Mouse (Mus musculus): ENCODE data around the gene Coq2.

The Coq2 gene

DNA sequence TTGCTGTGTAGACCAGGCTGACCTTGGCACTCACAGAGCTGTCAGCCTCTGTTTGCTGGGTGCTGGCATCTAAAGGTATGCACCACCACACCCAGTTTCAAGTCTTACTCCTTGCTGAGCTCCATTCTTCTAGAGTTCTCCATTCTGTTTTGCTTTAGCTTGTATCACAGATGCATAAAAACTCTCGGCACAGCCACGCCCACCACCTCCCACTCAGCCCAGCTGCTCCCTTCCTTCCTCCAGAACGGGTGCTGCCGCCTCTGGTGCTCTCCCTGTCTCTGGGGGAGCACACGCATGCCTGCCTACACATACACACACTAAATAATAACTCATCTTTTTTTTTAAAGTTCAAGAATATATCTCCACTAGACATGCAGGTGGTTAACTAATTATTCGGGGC, 16.5 kb downstream of the Coq2 start:
- DNase-seq (ENCODE audit: low spot score) = no peak

DNA sequence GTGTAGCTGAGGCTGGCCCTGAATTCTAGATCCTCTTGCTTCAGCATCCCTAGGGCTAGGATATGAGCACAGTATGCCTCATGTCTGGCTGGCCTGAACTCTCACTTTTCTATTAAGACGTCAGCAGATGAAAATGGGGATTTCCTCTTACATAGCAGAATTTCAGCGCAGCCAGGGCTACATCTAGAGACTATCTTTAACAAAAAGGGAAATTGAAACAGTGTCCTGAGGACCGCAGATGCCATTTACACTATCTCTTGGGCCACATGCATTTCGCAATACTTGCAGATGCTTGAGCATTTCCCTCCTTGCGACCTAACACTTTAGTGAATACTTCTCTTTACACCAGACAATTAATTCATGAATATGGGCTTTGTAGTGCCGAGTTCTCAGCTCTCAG, 18.6 kb downstream of the Coq2 start:
- no peak for DNase-seq (ENCODE audit: low spot score)

DNA sequence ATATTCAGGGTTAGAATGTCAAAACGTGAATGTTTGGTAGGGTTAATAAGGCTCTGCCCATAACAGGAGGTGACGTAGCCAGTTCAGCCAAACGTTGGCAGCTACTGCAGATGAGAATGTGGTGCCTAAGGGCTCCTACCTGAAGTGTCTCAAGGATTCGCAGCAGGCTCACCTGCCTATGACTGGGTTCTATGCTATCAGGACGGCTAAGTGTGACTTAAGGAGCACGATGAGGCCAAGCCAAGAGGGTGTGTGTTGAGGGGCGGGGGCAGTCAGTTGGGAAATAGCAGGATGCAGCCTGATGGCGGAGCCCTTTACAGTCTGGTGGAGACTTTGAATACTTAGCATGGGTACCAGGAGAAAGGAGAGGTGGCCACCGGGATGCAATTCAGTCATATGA, 22.6 kb downstream of the Coq2 start:
- DNase-seq (ENCODE audit: low spot score) = no peak

DNA sequence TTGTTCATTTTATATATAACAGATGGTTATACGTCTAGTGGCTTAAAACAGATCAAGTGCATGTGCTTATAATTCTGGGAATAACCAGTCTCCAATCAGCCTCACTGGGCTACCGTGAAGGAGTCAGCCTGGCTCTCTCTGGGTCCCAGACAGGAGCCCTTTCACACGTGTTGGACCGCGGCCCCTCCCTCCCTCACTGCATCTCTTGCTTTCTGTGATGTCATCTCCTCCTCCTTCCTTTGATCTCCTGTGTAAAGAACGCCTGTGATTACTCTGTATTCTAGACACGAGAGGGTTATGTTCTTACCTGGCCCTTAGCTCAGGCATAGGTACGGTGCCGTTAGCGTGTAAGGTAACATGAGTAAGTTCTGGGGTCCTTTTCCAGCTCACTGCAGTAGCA, 23.5 kb downstream of the Coq2 start:
- no peak for DNase-seq (ENCODE audit: low spot score)

DNA sequence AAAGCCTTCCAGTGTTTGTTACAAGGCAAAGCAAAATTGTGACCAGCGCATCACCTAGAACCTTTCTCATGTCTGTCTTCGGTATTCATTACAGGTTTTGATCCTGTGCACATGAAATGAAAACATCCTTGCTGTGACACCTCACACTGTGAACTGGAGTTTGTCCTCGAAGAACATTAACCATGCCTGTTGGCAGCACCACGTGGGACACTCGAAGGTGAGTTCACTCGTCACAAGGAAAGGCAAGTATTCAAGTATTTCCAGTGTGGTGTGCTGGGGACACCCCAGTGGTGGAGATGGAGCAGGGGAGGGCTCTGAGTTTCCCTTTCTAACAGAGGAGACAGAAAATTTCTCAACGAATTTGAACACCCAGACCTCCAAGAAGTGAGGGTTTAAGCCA, 24.0 kb downstream of the Coq2 start:
- no peak for DNase-seq (ENCODE audit: low spot score)

DNA sequence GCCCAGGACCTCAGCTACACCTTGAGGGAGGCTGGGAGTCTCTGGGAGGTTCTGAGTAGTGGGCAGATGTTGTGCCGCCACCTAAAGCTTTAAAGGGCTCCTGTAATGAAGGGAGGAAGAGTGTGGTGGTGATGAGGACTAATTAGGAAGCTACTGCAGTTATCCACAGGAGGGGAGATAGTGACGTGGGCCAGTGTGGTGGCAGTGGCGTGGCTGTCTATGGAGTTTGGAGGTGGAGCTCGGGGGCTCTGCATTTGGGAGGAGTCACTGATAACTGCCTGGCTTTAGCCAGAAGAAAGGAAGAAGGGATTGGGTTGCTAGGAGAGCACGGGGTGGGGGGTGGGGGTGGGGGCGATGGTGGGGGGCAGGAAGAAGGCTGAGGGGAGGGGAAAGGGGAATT, 26.4 kb downstream of the Coq2 start:
- DNase-seq (ENCODE audit: low spot score) = no peak

DNA sequence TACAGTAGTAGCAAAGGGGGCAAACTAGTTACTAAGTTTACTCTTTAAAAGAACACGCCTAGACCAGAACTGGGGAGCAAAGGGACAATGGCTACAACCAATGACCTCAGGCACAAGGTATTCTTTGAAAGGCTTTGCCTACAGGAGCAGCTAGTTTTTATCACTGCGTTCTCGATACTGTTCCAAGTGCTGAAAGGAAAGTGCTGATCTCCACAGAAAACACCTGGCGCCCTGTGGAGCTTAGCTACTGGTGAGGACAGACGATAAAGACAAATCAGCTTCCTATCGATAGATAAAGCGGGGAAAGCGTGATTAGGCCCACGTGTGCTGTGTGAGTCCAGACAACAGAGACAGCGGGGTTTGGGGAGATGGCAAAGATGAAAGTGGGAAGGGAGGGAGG, 26.9 kb downstream of the Coq2 start:
- no peak for DNase-seq (ENCODE audit: low spot score)

DNA sequence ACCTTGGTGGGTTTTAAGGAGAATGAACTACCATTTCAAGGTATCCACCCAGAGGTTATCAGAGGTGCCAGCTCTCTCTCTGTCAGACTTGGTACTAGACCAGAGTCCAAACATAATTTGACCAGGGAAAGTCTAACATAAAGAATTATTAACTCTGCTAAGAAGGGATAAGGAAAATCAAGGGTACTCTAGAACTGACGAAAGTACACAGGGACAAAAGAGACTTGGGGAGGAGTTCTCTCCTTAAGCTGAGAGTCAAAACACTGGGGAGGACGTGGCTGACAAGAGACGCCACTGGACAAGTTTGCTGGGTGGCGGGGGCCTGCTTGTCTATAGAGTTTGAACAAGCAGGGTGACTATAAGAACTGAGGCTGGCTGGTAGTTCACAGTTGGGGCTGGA, 28.4 kb downstream of the Coq2 start:
- DNase-seq (ENCODE audit: low spot score) = no peak

DNA sequence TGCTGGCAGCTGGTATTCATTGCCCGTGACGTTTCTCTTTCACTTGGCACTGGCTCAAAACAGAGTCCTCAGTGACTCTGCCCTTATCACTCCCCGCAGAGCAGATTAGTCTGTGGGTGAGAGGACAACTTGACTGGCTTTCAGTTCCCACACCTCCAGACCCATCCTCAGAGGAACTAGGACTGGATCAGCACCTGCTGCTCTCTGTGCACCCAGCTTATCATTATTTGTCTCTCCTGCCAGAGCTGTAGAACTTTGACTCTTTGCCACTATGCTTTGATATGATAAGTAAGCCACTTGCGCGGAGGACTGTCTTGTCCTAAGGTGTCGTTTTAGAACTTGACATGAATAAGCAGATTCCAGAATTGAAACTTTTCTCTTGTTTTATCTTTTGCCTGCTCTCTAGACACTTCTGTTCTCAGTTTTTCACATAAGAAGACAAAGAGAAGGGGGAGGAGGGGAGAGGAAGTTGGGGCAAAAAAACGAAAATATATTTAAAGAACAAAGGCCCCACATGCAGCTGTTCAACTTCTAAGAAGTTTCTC, 30.9 kb downstream of the Coq2 start:
- DNase-seq (ENCODE audit: low spot score) = no peak

DNA sequence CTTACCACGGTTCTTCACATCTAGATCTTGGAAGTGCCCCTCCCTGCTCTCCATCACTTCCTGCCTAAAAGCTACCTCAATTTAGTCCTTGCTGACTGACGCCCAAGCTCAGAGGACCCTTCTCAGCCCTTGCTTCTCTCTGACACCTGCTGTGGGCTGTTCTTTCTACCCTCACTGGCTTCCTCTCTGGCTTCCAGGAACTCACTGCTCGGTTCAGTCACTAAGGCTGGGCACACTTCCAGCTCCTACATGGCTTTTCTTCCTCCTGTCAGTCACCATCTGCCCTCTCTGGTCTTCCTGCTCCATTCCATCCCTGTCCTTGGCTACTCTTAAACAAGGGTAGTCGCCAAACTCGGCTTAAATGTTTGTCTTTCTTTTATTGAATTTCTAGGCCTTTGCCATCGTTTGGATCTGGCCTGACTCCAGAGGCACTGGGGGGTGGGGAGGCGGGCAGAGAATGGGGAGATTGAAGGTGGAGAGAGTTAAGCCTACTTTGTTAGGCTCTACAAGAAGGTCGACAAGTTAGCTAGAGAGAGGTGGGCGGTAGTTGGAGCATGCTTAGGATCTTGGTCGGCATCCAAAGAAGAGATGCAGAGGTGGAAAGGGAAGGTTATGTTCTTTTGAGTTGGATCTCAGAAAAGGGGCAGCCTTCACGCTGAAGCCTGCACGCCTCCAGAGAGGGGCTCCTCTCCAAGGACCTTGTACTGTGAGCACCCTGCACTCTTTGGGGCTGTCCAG, 31.5 kb downstream of the Coq2 start:
- DNase-seq (ENCODE audit: low spot score) = no peak

DNA sequence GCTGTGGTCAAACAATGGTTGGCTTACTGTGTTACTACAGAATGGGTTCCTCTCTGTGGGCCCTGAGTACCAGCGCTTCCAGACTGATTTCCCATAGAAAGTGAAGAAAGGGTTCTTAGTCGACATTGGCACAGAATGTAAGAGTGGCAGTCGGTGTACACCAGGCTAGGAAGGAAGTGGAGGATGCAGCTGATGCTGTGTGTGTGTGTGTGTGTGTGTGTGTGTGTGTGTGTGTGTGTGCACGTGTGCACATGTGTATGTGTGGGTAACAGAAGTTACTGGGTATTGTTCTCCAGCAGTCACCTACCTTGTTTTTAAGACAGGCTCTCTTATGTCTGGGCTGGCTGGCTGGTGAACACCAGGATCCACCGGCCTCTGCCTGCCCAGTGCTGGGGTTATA, 32.6 kb downstream of the Coq2 start:
- DNase-seq (ENCODE audit: low spot score) = no peak

DNA sequence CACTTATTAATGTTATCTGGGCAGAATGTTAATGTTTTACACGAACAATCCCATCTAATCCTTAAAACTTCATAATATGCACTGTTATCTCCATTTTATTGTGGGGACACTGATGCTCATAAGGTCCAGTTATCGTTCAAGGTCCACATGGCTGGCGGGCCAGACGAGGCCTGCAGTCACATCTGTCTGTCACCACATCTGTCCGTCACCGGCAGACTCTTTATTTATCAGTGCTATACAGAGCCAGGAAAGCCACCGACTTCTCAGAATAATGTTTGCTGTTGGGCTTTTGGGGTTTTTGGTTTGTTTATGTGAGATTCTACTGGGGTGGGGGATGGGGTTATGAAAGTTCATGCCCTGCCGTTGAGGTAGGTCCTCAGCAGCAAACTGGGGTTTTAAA, 36.5 kb downstream of the Coq2 start:
- DNase-seq (ENCODE audit: low spot score) = no peak

DNA sequence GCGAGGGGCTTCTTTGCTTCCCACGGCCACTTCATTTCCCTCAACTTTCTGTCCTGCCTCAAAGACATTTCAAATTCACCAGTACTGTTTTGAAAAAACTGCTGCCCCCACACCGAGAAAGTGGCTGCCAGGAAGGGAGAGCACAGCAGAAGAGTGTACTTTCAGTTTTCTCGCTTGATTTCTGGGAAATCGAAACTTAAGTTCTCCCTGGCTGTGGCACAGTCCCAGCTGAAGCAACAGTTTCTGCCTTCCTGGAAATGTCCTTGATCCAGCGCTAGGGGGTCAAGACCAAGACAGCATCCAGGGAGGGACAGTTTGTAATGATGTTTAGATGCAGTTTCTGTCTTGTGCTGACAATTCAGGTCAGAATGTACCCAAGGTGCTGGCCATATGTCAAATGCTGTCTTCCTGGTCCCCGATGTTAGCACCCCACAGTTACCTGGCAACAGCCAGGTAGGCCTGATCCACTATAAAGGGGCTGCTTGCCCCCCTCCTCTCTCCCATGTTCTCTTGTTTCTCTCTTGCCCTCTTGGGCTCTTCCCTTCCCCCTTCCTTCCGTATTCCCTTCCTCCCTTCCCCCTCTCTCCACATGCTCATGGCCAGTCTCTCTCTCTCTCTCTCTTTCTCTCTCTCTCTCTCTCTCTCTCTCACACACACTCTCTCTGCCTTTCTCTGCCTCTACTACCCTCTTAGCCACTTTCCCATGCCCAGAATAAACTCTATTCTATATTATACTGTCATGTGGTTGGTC, 38.0 kb downstream of the Coq2 start:
- peak; percentile 39 for DNase-seq (ENCODE audit: low spot score)

DNA sequence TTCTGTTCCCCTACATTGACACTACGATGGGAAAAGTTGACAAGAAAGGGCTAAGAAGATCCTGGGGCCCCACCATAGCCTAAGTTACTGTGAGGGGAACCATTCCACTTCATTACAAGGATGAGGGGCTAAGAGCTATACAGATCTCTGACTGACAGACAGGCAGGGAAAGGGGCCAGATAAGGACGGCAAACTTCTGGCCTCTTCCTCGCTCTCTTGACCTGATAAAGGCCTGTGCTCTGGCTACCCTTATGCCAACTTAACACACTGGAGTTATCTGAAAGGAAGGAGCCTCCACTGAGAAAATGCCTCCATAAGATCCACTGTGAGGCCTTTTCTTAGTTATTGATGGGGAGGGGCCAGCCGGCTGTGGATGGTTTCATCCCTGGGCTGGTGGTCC, 39.0 kb downstream of the Coq2 start:
- no peak for DNase-seq (ENCODE audit: low spot score)

DNA sequence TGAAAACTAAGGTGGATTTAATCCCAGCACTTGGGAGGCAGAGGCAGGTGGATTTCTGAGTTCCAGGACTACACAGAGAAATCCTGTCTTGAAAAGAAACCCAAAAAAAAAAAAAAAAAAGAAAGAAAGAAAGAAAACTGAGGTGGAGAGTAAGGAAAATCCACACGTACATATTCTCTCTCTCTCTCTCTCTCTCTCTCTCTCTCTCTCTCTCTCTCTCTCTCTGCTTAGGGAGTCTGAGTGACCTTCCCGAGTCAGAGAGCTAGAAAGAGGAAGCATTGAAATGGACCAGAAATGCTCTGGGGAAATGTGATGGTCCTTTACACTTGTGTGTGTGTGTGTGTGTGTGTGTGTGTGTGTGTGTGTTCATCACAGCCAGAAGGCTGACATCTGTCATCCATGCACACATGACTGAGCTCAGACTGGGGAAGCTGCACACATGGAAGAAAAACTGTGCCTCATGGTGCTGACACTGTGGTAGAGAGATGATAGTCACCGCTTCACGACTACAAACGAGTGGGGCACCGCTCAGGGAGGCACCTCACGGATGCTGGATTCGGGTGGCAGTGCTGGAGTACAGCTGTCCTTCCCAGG, 40.0 kb downstream of the Coq2 start:
- no peak for DNase-seq (ENCODE audit: low spot score)

DNA sequence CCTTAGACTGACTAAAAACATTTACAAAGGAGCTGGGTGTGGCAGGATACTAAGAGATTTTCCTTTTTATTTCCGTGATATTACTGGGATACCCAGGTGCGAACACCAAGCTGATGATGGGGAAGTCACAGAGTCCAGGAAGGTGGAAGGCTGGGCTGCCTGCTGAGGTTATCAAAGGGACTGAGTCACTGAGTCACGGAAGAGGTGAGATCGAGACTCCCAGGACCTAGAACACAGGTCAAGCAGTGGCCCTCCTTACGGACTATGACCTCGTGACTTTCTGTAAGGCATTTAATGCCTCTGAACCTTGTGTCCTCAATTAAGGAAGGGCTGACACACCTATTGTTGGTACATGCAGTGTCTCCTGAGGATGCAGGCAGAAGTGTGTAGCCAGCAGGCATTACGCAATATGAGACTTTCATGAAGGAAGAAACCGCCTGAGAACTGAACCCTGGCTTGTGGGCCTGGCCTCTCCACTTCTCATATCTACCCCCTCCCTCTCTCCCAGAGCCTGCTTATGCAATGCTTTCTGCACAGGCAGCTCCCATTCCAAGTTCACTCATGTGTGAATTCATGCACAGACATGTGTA, 42.3 kb downstream of the Coq2 start:
- no peak for DNase-seq (ENCODE audit: low spot score)

DNA sequence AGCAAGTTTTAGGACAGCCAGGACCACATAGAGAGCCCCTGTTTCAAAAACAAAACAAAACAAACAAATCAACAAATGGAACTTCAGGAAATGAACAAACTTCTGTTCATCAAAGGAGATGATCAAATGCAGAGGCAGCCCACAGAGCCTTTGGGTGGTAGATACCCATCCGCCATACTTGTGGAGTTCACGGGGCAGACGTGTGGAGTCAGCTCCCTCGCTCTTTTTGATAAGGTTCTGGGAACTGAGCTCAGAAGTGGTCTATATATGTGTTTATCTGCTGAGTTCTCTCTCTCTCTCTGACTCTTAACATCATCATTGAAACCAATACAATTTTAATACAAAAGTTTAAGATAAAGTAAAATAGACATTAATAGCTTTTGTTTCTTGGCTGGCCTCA, 46.1 kb downstream of the Coq2 start:
- no peak for DNase-seq (ENCODE audit: low spot score)

DNA sequence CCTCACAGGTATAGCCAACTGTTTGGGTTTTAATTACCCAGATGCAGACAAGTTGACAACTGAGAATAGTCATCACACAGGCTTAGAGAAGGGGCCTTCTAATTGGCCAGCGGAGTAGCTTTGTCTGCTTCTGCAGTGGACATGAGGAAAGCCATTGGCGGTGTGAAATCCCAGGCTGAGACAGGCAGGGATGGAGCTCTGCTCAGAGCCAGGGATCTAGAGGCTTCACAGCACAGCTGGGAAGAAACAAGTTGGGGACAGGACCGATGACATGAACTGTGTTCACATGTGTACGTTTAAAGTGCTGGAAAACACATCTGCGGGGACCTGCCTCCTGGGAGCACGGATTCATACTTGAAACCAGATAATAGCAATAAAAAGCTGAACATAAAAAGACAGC, 48.4 kb downstream of the Coq2 start:
- DNase-seq (ENCODE audit: low spot score) = no peak

DNA sequence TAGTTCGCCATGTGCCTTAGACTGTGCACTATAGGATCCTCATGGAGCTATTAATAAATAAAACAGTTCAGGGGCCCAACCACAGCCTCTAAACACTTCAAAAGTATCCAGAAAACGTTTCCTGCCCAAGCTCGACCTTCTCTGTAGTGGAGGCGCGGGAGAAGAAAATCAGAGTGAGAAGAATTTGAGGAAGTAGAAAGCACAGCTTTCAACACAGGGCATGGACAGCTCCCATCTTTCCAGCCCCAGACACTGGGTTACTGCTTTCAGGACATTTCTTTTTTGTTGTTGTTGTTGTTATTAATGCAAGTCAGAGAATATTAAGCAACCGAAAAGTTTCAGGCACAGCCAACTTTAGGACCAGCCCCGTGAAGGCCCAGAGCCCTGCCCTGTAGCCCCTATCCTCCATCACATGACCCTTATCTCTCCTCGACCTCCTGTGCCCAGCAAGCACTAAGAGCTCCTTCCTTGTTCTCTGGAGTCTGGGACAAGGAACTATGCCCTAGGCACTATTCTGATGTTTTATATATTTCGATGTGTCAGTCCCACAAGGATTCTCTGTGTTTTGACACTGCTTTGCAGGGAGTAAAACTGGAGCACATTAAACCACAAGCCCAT, 50.1 kb downstream of the Coq2 start:
- DNase-seq (ENCODE audit: low spot score) = no peak

DNA sequence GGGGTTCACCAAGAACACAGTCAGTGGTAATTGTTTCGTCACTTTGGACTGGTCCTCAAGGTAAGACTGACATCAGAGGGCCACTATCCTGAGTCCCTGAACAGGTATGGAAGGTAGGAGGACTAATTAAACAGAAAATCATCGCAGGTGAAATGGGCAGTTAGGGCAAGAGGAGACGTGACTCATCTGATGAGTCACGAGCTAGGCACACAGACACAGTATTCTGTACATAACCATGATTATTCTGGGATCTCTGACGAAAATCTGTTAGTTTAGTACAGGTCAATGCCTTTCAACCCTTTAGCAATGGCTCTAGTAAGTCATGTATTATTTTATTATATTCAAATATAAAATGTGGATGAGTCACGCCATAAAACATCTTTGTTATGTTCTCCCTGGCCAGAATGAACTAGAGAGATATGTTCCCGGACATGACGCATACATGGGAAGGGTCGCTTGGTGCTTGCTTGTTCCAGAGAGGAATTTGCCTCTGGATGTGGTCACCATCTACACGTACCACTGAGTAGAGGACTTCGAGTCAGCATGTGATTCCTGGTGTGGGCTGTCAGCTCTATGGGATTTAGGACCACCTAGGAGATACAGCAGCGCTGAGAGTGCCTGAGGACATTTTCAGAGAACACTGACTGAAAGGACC, 52.3 kb downstream of the Coq2 start:
- DNase-seq (ENCODE audit: low spot score) = no peak

DNA sequence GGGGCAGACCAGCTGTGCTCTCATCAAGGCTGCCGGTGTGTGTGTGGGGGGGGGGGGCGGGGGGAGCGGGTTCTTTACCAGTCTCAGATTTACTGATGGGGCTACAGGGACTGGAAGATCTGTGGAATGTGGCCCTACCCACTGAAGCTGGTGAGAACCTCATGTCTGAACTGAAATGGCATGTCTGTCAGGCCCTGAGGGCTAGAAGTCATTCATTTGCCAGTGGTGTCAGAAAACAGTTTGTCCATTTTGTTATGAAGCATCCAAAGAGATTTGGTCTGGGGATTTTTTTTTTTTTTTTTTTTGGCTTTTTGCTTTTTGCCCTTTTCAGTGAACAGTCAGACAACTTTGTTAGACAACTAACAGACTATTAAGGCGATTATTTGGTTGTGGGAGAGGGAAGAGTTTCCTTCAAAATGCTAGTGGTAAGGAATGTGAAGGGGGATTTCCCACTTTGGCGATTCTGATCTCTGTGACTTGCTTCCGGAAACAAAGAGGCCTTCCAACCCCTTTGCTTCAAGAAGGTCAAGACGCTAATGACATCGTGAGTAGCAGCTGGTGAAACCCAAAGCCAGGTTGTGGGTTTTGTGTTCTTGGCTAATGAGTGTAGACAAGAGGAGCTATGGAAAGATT, 52.9 kb downstream of the Coq2 start:
- no peak for DNase-seq (ENCODE audit: low spot score)
